Mouse (Mus musculus): ENCODE data around the gene Spta1. TPM values are rescaled to one million over a fixed set of nuclear protein-coding genes. Genes with fewer than 3 reads are reported as not detected.

Gene Spta1
- total RNA-seq (2023), result 0.80 TPM

GRCm38 (mm10) chr1:174172605-174173004 is at the start of gene Spta1:
Gene Spta1 (plus strand): TSS chr1:174172776.

GRCm38 (mm10) chr1:174131217-174131616 is 41.4 kb upstream of the Spta1 start, which contains the start of gene Olfr424:
Gene Olfr424 (plus strand): TSS chr1:174131517.

GRCm38 (mm10) chr1:174155333-174155732 is 17.2 kb upstream of the Spta1 start, which contains the start of gene Olfr420:
Gene Olfr420 (plus strand): TSS chr1:174155633.

GRCm38 (mm10) chr1:174251961-174252360 is 79.4 kb downstream of the Spta1 start, which contains the start of gene Olfr419:
Gene Olfr419 (minus strand): TSS chr1:174252061.

Other genes with a start within 250 kb of the Spta1 start
- gene Mndal, start 230.3 kb upstream of the Spta1 start, total RNA-seq (2023), result 253 TPM
- 163 TPM for gene Ifi203, start 230.1 kb upstream of the Spta1 start, total RNA-seq (2023)
- gene Ifi202b, start 190.0 kb upstream of the Spta1 start, total RNA-seq (2023), result not detected
- 2.1 TPM for gene Ifi205, start 141.0 kb upstream of the Spta1 start, total RNA-seq (2023)
- not detected for gene Olfr433, start 132.1 kb upstream of the Spta1 start, total RNA-seq (2023)
- not detected for gene Olfr432, start 123.6 kb upstream of the Spta1 start, total RNA-seq (2023)
- not detected for gene Olfr430, start 106.2 kb upstream of the Spta1 start, total RNA-seq (2023)
- gene Olfr429, start 88.4 kb upstream of the Spta1 start, total RNA-seq (2023), result not detected
- not detected for gene Olfr427, start 75.9 kb upstream of the Spta1 start, total RNA-seq (2023)
- gene Olfr231, start 51.6 kb upstream of the Spta1 start, total RNA-seq (2023), result not detected
- not detected for gene Olfr424, start 41.3 kb upstream of the Spta1 start, total RNA-seq (2023)
- gene Olfr420, start 17.1 kb upstream of the Spta1 start, total RNA-seq (2023), result not detected
- not detected for gene Olfr419, start 79.3 kb downstream of the Spta1 start, total RNA-seq (2023)
- not detected for gene Mptx1, start 157.7 kb downstream of the Spta1 start, total RNA-seq (2023)
- not detected for gene Olfr417, start 192.3 kb downstream of the Spta1 start, total RNA-seq (2023)
- not detected for gene Olfr248, start 218.3 kb downstream of the Spta1 start, total RNA-seq (2023)